Mouse (Mus musculus): Measurements from ENCODE around the gene Fem1b. TPM values are rescaled to one million over a fixed set of nuclear protein-coding genes. Genes with fewer than 3 reads are reported as not detected.

Fem1b gene
- polyA plus RNA-seq, 1 experiment from 2014 or later, result 30.4 TPM

DNA sequence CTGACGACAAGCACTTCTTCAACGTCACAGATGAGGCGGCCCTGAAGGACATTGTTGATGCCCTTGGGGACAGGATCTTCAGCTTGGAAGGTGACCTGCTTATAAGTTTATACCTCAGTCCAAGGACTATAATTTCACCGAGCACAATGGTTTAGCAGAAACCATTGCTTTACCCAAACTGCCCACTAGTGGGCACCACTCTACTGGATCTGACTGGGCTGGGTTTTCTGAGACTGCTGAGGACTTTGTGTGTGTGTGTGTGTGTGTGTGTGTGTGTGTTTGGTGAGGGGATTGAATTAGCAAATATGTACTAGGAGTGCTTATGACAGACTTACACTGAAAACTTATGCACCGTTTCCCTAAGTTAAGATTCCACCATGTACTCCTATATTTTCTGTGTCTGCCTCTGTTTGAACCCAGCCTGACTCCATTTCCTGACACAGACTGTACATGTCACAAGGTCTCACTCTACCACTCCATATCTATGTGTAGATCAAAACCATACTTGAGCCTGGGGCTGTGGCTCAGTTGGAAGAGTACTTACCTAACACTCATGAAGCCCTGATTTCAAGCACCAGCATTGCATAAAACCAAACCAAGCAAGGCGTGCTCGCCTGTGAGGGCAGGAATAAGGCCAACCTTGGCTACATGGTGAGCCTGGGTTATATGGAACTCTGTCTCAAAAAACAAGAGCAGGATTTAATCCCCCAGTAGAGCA, 67.0 kb downstream of the Fem1b start:
- no peak overlapping the region for H3K4me3 ChIP-seq (replicated peaks)
- WGBS, result 56% methylated on average over 7 of the region's 7 CpGs
- H3K9me3 ChIP-seq, result 0 out of 2 replicates have a peak, but pooled peaks cover 6% of the 10 kb centered on the region
- no peak overlapping the region for H3K27ac ChIP-seq
- no peaks in the 10 kb centered on the region for H3K27me3 ChIP-seq
- H3K4me2 ChIP-seq, result no peak overlapping the region
- H3K4me1 ChIP-seq (replicated peaks), result no peaks in the 10 kb centered on the region
- peaks cover 17% of the 10 kb centered on the region for H3K36me3 ChIP-seq
- no peak overlapping the region for H3K9ac ChIP-seq (replicated peaks)
- ATAC-seq (ENCODE audit: insufficient number of reproducible peaks, insufficient read depth, low FRiP score, low TSS enrichment, low read depth), result no peak

Other genes starting within 250 kb of the Fem1b start
- 4.5 and 7.6 TPM in 2 replicates for gene Itga11, start 134.1 kb downstream of the Fem1b start, polyA plus RNA-seq (2016; fragmentation: Nextera tagmentation; extraction: Ambion mirVana)
- gene Cln6, start 26.9 kb upstream of the Fem1b start, polyA plus RNA-seq (2016; fragmentation: Nextera tagmentation; extraction: Ambion mirVana), result 13.4 and 14.2 TPM in 2 replicates
- gene Calml4, start 46.1 kb upstream of the Fem1b start, polyA plus RNA-seq (2016; fragmentation: Nextera tagmentation; extraction: Ambion mirVana), result 3.8 and 4.1 TPM in 2 replicates
- 50.2 and 55.0 TPM in 2 replicates for gene Pias1, start 176.0 kb upstream of the Fem1b start, polyA plus RNA-seq (2016; fragmentation: Nextera tagmentation; extraction: Ambion mirVana)